Mouse (Mus musculus): ENCODE results near the gene Atrx. TPM values are rescaled to one million over a fixed set of nuclear protein-coding genes. Genes with fewer than 3 reads are reported as not detected.
"Not testable (repeated sequence)": the region's sequence is repeated elsewhere in the genome, so short reads cannot be mapped to it uniquely, and the experiment has no call there.

Gene Atrx
- polyA plus RNA-seq (2015; fragmentation: Nextera tagmentation; extraction: Ambion mirVana): 250 TPM in 2 replicates

- Histone ChIP-seq H3K4me2 (replicated peaks) (peak within 1 kb of the TSS; percentile 63), H3K4me1 (peaks cover 10% of the 10 kb centered on the region; the same call in 1 of the 2 replicates), H3K27ac (peak within 1 kb of the TSS; percentile 93), H3K9ac (peak within 1 kb of the TSS; percentile 91), H3K36me3 (no peaks in the 10 kb centered on the region), H3K4me3 (peak within 1 kb of the TSS; percentile 66), H3K27me3 (no peaks in the 10 kb centered on the region), H3K9me3 (no peaks in the 10 kb centered on the region)
- 13% methylated on average over 42 of the region's 42 CpGs for WGBS
- ATAC-seq (ENCODE audit: low FRiP score, low read depth): peak; percentile 95
These were observed at the start of gene Atrx for GRCm38 (mm10) chrX:105928861-105929477. Gene Atrx, minus strand, starts transcription at chrX:105929403.

GRCm38 (mm10) chrX:105957091-105957490 is 27.9 kb upstream of the Atrx start:
- not testable (repeated sequence) for H3K36me3 ChIP-seq; H3K4me2 ChIP-seq (replicated peaks); H3K9me3 ChIP-seq; H3K4me1 ChIP-seq; ATAC-seq (ENCODE audit: low FRiP score, low read depth); H3K9ac ChIP-seq; H3K27me3 ChIP-seq; H3K27ac ChIP-seq; H3K4me3 ChIP-seq
- 82% methylated on average over 14 of the region's 14 CpGs for WGBS

GRCm38 (mm10) chrX:105953999-105954398 is 24.8 kb upstream of the Atrx start:
- Histone ChIP-seq H3K27me3 (no peaks in the 10 kb centered on the region), H3K4me3 (no peak overlapping the region)
- WGBS: 46% methylated on average over 2 of the region's 2 CpGs

GRCm38 (mm10) chrX:105946357-105946756 is 17.2 kb upstream of the Atrx start:
- Histone ChIP-seq H3K4me1 (no peaks in the 10 kb centered on the region), H3K27me3 (no peaks in the 10 kb centered on the region), H3K36me3 (no peaks in the 10 kb centered on the region), H3K27ac (no peak overlapping the region), H3K9ac (no peak overlapping the region), H3K4me3 (no peak overlapping the region), H3K9me3 (no peaks in the 10 kb centered on the region), H3K4me2 (replicated peaks) (no peak overlapping the region)
- 55% methylated on average over 1 of the region's 1 CpGs for WGBS
- ATAC-seq (ENCODE audit: low FRiP score, low read depth): no peak

More at GRCm38 (mm10) chrX:105953999-105954398, 24.8 kb upstream of the Atrx start:
- ATAC-seq (ENCODE audit: low FRiP score, low read depth): no peak
- Histone ChIP-seq H3K27ac (no peak overlapping the region), H3K4me2 (replicated peaks) (no peak overlapping the region), H3K36me3 (no peaks in the 10 kb centered on the region), H3K9me3 (no peaks in the 10 kb centered on the region), H3K9ac (no peak overlapping the region), H3K4me1 (no peaks in the 10 kb centered on the region)

- no peaks in the 10 kb centered on the region for H3K9me3 ChIP-seq
These were observed 10.0 kb upstream of the Atrx start for GRCm38 (mm10) chrX:105939245-105939644.

GRCm38 (mm10) chrX:105937736-105938135 is 8.5 kb upstream of the Atrx start:
- no peaks in the 10 kb centered on the region for H3K4me1 ChIP-seq
- H3K27me3 ChIP-seq: 0 out of 2 replicates have a peak, but pooled peaks cover 3% of the 10 kb centered on the region
- no peak for ATAC-seq (ENCODE audit: low FRiP score, low read depth)
- H3K36me3 ChIP-seq: no peaks in the 10 kb centered on the region
- H3K9ac ChIP-seq: no peak overlapping the region
- no peak overlapping the region for H3K4me2 ChIP-seq (replicated peaks)
- H3K27ac ChIP-seq: no peak overlapping the region
- 53% methylated on average over 2 of the region's 2 CpGs for WGBS
- H3K4me3 ChIP-seq: no peak overlapping the region
- H3K9me3 ChIP-seq: no peaks in the 10 kb centered on the region

More at GRCm38 (mm10) chrX:105939245-105939644, 10.0 kb upstream of the Atrx start:
- H3K4me3 ChIP-seq: no peak overlapping the region
- H3K36me3 ChIP-seq: no peaks in the 10 kb centered on the region
- H3K9ac ChIP-seq: no peak overlapping the region
- 86% methylated on average over 7 of the region's 7 CpGs for whole genome bisulfite sequencing
- no peak overlapping the region for H3K27ac ChIP-seq
- no peaks in the 10 kb centered on the region for H3K4me1 ChIP-seq
- ATAC-seq (ENCODE audit: low FRiP score, low read depth): no peak
- 0 out of 2 replicates have a peak, but pooled peaks cover 3% of the 10 kb centered on the region for H3K27me3 ChIP-seq
- H3K4me2 ChIP-seq (replicated peaks): no peak overlapping the region

GRCm38 (mm10) chrX:105934341-105934740 is 5.1 kb upstream of the Atrx start:
- H3K4me1 ChIP-seq: no peaks in the 10 kb centered on the region
- no peak overlapping the region for H3K4me2 ChIP-seq (replicated peaks)
- no peak overlapping the region for H3K4me3 ChIP-seq
- 54% methylated on average over 5 of the region's 5 CpGs for WGBS
- H3K36me3 ChIP-seq: no peaks in the 10 kb centered on the region
- H3K9me3 ChIP-seq: no peaks in the 10 kb centered on the region
- no peak overlapping the region for H3K9ac ChIP-seq
- no peak overlapping the region for H3K27ac ChIP-seq
- H3K27me3 ChIP-seq: no peaks in the 10 kb centered on the region
- no peak for ATAC-seq (ENCODE audit: low FRiP score, low read depth)

- Histone ChIP-seq H3K27me3 (no peaks in the 10 kb centered on the region), H3K9me3 (no peaks in the 10 kb centered on the region), H3K9ac (no peak overlapping the region), H3K36me3 (no peaks in the 10 kb centered on the region), H3K27ac (no peak overlapping the region), H3K4me3 (peak overlapping the region; percentile 66), H3K4me1 (peaks cover 10% of the 10 kb centered on the region; the same call in 1 of the 2 replicates), H3K4me2 (replicated peaks) (peak overlapping the region; percentile 38; the same call in 1 of the 2 replicates)
- 35% methylated on average over 8 of the region's 8 CpGs for WGBS
- ATAC-seq (ENCODE audit: low FRiP score, low read depth): peak; percentile 38
These were observed 355 bp upstream of the Atrx start for GRCm38 (mm10) chrX:105929478-105930038.

- ATAC-seq (ENCODE audit: low FRiP score, low read depth): peak; percentile 53
- 15% methylated on average over 37 of the region's 69 CpGs for WGBS
- H3K36me3 ChIP-seq: no peaks in the 10 kb centered on the region
These were observed 1.0 kb downstream of the Atrx start for GRCm38 (mm10) chrX:105927941-105928860.

GRCm38 (mm10) chrX:105926121-105926735 is 3.0 kb downstream of the Atrx start:
- Histone ChIP-seq H3K36me3 (no peaks in the 10 kb centered on the region), H3K4me1 (peaks cover 10% of the 10 kb centered on the region; the same call in 1 of the 2 replicates), H3K9me3 (no peaks in the 10 kb centered on the region; the same call in 1 of the 2 replicates), H3K4me3 (no peak overlapping the region), H3K9ac (no peak overlapping the region), H3K27me3 (no peaks in the 10 kb centered on the region), H3K4me2 (replicated peaks) (peak overlapping the region; percentile 63), H3K27ac (no peak overlapping the region)
- WGBS: 74% methylated on average over 12 of the region's 12 CpGs
- no peak for ATAC-seq (ENCODE audit: low FRiP score, low read depth)

More at GRCm38 (mm10) chrX:105927941-105928860, 1.0 kb downstream of the Atrx start:
- Histone ChIP-seq H3K9me3 (no peaks in the 10 kb centered on the region; the same call in 1 of the 2 replicates), H3K4me2 (replicated peaks) (peak overlapping the region; percentile 63), H3K27me3 (no peaks in the 10 kb centered on the region), H3K4me1 (peaks cover 10% of the 10 kb centered on the region; the same call in 1 of the 2 replicates), H3K4me3 (peak overlapping the region; percentile 66), H3K9ac (peak overlapping the region; percentile 91), H3K27ac (peak overlapping the region; percentile 93)

- Histone ChIP-seq H3K27ac (no peak overlapping the region), H3K27me3 (no peaks in the 10 kb centered on the region), H3K9me3 (no peaks in the 10 kb centered on the region; the same call in 1 of the 2 replicates), H3K9ac (no peak overlapping the region), H3K4me2 (replicated peaks) (no peak overlapping the region), H3K4me3 (no peak overlapping the region), H3K36me3 (no peaks in the 10 kb centered on the region), H3K4me1 (peaks cover 10% of the 10 kb centered on the region; the same call in 1 of the 2 replicates)
- 90% methylated on average over 5 of the region's 5 CpGs for WGBS
- ATAC-seq (ENCODE audit: low FRiP score, low read depth): no peak
These were observed 4.7 kb downstream of the Atrx start for GRCm38 (mm10) chrX:105924326-105925070.

Measured in limb, embryonic 13.5 days (tissue).